Mouse (Mus musculus) fat pad, adult 2 months (tissue): ENCODE measurements around the gene Tgfbr3.
A peak's percentile ranks its signal among the peaks of the same experiment; 100 is the strongest.

Source experiments
- DNase-seq: peaks from one replicate; pipeline ENCODE4 v3.0.0-alpha.2; 2011; ENCODE audit warnings: low read depth, low spot score; ENCODE audit errors: extremely low read depth

The Tgfbr3 gene

DNA sequence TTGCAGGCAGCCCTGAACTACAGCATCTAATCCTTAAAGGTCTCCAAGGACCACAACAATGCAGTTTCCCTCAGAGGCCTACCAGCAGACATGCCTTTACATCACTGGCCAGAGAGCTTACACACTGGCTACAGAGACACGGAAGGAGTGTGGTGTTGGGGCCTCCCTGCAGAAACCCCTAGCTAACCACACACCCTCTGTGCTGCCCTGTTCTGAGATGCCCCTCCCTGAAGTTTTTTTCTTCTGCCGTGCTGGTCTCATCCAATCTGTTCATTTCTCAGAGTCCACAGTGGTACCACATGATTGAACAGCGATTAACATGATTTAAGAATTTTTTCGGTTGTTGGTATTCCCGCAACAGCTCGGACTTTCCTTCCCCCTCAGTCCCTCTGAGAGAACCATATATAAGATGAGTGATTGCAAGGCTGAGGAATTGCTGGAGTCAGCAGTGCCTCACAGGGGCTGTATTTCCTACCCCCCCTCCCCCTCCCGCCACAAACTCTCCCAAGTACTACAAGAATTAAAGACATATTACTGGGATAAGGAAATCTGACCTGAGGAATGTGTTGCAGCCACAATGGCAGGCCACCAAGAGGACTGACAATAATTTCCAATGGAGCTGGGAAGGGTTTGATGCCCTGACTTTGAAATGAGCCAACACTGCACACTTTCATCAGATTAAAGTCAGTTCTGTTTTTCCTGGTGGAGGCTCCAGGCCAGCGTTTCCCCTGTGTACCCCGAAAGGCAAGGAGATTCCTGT, 75.9 kb downstream of the Tgfbr3 start:
- no peak for DNase-seq

DNA sequence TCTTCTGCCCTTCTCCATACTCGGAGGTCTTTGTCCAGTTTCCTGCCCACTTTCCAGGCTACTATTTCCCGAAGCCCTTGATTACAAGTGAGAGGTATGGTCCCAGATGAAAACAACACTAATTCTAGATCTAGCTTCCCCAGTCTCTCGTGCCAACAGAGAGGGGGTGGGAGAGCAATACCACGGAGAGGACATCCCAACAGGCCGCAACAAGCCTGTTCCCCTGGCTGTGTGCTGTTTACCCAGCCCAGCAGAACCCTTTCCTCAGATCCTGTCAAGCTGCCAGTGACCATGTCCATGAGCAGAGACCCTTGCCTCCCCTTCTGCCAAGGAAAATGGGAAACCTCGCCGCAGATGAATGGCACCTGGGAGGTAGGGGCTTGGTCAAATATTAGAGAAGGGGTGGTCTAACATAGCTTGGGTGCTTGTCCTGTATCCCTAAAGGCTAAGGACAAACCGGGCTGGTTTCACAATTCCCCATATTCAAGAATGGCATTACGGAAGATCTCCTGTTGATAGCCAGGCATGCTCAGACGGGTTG, 77.5 kb downstream of the Tgfbr3 start:
- no peak for DNase-seq

- DNase-seq, result no peak
Observed at GRCm38 (mm10) chr5:107210040-107210439, 79.4 kb downstream of the Tgfbr3 start.

- peak; percentile 88 for DNase-seq
Observed at GRCm38 (mm10) chr5:107207911-107208310, 81.5 kb downstream of the Tgfbr3 start.

DNA sequence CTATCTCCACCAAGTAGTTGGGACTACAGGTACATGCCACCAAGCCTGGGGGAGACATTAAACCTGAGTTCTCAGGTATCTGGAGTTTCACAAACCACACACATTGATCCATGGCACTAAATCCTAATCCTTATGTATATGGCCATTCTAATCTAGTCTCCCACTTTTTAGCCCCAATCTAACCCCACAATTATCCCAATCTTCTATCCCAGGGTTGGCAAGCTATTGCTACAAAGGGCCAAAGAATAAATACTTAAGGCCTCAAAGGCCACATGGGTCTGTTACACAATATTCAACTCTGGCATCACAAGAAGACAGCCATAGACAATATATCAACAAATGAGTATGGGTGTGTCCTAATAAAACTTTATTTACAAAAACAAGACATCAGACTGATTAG, 85.1 kb downstream of the Tgfbr3 start:
- peak; percentile 83 for DNase-seq

- DNase-seq, result no peak
Observed at GRCm38 (mm10) chr5:107202801-107203559, 86.4 kb downstream of the Tgfbr3 start.

GRCm38 (mm10) chr5:107201509-107202182, 87.8 kb downstream of the Tgfbr3 start:
- DNase-seq, result no peak

- DNase-seq, result no peak
Observed at GRCm38 (mm10) chr5:107200853-107201341, 88.5 kb downstream of the Tgfbr3 start.

DNA sequence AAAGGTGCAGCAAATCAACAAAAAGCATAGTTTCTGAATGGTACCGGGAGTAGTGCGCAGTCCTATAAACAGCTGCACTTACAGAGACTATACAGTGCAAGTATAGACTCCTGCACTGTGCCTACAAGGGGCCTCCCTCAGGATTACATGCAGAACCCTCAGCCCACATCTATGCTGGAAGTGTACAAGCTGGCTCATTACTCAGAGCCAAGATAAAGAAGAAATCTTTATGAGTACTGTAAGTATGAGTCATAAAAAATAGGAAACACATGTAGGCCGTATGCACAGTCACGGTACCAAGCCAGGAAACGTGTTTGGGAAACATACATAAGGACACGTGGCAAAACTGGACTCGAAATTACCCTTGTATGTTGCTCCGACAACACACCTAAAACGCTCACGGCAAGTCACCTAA, 89.2 kb downstream of the Tgfbr3 start:
- DNase-seq, result no peak

DNA sequence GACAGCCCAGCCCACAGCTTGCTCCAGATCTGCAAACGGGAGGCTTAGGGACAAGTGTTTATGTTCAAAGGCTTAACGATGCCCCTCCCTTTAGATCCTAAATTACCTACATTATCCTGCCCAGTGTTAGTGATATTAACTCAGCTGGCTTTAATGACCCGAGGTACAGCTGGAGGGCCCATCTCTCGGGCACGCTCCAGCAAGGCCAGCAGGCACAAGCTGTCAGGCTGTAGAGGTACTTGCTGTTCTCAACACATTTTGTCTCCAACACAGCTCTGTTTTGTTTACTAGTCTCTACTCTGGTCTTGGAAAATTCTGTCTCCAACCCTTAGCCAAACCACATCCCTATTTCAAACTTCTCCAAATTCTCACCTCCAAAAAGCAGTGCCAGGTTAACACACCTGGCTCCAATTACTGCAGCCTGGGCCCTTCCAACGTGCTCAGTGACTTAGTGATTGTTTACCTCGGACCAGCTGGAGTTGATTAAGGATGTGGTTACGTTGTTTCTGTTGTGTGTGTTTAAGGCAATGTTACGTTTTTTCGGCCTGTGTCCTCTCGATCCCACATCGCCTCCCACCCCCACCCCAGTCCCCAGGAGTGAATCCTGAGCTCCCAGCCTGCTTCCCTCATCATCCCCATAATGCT, 93.6 kb downstream of the Tgfbr3 start:
- DNase-seq, result no peak

GRCm38 (mm10) chr5:107193160-107193559, 96.3 kb downstream of the Tgfbr3 start:
- DNase-seq, result no peak

DNA sequence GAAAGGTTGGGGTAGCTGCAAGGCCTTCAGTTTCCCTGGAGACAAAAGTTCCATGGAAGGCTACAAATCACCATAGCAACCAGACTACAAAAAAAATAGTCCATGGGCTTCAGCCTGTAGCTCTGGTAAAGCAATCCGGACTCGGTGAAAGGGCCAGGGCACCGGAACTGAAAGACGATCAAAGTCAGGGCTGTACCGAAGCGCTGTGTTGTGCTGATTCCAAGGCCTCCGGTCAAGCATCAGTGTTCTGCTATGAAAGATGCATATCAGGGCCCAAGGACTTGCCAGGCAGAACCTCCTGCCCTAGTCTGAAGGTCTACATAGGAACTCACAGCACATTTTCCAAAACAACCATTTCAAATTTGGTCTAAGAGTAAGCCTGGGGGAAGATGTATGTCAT, 97.1 kb downstream of the Tgfbr3 start:
- no peak for DNase-seq

DNA sequence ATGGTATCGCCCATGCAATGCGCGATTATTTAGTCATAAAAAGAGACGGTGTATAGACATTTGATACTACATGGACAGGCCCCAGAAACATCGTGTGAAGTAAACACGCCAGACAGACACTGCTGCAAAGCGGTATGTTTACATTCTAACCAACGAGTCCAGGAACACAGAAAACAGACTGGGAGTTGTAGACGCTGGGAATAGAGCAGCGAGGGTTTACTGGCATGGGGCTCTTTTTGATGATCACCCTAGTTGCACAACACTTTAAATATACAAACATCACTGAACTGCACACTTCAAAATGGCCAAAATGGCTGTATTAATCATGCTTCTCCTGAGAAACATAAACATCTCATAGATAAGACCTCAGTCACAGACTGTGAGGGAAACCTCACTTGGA, 100.9 kb downstream of the Tgfbr3 start:
- DNase-seq, result no peak

DNA sequence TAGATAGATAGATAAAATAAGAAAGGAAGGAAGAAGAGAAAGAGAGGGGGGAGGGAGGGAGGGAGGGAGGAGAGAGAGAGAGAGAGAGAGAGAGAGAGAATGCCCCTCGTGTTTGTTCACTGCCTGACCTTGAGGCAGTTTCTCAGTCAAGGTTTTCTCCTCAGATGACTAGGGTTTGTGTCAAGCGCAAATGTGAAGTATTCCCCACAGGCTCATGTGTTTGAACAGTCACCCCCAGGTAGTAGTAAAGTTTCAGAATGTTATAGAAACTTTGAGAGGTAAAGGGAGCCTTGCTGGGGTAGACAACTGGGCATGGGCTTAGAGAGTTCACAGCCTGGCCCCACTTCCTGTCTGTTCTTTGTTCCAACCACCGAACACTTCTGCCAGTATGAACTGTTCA, 103.2 kb downstream of the Tgfbr3 start:
- no peak for DNase-seq

DNA sequence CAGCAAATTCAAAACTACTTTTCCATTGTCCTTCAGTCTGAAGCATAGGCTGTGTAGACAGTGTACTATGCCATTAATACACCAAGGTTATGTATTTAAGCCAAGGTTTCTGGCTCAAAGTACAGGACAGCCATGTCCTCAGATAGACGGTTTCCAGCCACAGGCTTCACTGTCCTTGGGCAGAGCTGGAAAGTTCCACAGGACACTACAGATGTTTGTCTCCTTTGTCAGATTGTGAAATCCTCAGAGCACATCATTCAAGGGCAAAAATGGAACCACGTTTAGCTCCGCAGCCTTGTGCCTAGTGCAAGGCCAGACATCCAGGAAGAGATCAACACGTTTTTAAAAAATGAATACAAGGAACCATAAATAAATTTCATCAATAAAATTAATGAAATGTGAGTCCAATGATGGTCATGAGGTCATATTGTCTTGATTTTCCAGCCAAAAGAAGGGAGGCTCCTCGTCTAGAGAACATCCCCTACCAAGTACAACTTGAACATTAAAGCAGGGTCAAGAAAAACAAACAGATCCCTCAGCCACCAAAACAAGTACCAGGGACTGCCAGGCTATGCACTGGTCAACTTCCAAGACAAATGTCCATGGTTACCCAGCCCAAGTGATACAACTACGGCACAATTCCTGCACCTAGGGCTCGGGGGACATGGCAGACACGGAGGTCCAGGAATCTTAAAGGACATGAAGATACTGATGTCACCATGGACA, 105.1 kb downstream of the Tgfbr3 start:
- DNase-seq, result no peak

- no peak for DNase-seq
Observed at GRCm38 (mm10) chr5:107183537-107183936, 105.9 kb downstream of the Tgfbr3 start.

DNA sequence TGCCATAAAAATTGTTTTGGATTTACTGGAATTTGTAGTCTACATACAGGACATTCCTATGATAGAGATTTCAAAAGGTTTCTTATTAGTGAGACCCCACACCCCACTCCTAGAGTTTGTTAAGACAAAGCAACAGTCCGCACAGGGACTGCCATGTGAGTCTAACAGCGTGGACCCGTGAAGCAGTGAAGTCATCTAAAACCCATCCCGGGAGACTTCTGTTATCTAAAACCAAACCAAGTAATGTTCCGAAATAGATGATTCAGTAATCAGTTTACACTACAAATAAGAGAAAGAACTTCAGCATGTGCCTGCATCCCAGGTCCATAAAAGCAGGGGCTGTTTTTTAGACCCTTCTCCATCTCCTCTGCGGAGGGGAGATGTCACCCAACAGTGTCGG, 106.7 kb downstream of the Tgfbr3 start:
- no peak for DNase-seq

GRCm38 (mm10) chr5:107181820-107182219, 107.6 kb downstream of the Tgfbr3 start:
- DNase-seq, result no peak

DNA sequence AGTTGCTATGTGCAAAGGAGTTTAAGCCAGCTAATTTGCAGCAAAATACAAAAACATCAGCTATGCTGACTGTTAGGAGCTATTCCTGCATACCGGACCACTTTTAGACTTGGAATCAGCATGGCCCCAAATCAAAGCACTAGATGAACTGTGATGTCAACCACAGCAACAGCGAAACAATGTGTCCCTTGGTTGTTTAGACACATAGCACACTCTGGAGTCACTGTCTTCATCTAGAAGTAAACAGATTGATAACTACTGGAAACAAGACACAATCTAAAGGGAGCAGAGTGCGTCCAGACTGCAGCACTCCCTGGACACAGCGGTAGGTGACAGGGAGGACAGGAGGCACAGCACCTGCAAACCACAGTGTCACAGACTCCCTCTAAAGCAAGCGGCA, 110.2 kb downstream of the Tgfbr3 start:
- no peak for DNase-seq

GRCm38 (mm10) chr5:107177791-107178190, 111.6 kb downstream of the Tgfbr3 start:
- DNase-seq, result no peak
